Mouse (Mus musculus) C2C12 (cell line): Measurements from ENCODE around the gene Aars.

ENCODE experiments used
- CTCF ChIP-seq: IDR thresholded peaks from one replicate; pipeline ENCODE4 v1.5.1; 2011; ENCODE audit not compliant: control insufficient read depth, insufficient read depth, insufficient read length
- MAX ChIP-seq: IDR thresholded peaks from one replicate; pipeline ENCODE4 v1.6.1; 2011; ENCODE audit warnings: mild to moderate bottlenecking, control low read depth
- MYOD1 ChIP-seq: IDR thresholded peaks from one replicate; pipeline ENCODE4 v1.6.1; 2011; ENCODE audit warnings: low read depth; ENCODE audit not compliant: control insufficient read depth, insufficient read length
- USF1 ChIP-seq: IDR thresholded peaks from one replicate; pipeline ENCODE4 v1.6.1; 2011; ENCODE audit warnings: low read depth, mild to moderate bottlenecking, control low read depth, moderate library complexity

GRCm38 (mm10) chr8:111056158-111056663 is 23.3 kb downstream of the Aars start, which contains the start of gene Exosc6:
- TF ChIP-seq CTCF (peak; percentile 80), MAX (peak; percentile 73), USF1 (no peak), MYOD1 (no peak)
